In genomic region chr11:115691976-115692375, GRCm38 (mm10) we compare ENCODE assay signal across 13 mouse cellular contexts. TPM values are rescaled to one million over a fixed set of nuclear protein-coding genes. Genes with fewer than 3 reads are reported as not detected.
DNase-seq lines count a peak whose midpoint lies in the region; ATAC-seq and TF ChIP-seq lines count a peak whose summit lies in the region.
"Had no signal": no experiment of that assay in that cellular context is flagged by ENCODE, and none has a peak within 500 bp of the region (broad histone marks: within the 10 kb centered on the region; RNA-seq: fewer than 3 reads in every experiment).

No protein-coding gene starts in this region.

- peak; percentile 52 for ATAC-seq in liver, embryonic 15.5 days (ENCODE audit: insufficient read depth)
- 0 out of 2 replicates have a peak, but pooled peaks have one; percentile 35 for ATAC-seq in megakaryocyte progenitor cell, adult 5-6 weeks (replicated peaks; ENCODE audit: poor library complexity)
- ATAC-seq: forebrain, embryonic 16.5 days; hindbrain, embryonic 16.5 days had no signal

- DNase-seq in adrenal gland, adult 2 months = peak; percentile 80
- DNase-seq in adrenal gland, adult 18-20 months (ENCODE audit: low spot score in 2 of 2) = no peak
- no peak for DNase-seq in layer of hippocampus, adult 2 months (ENCODE audit: low spot score in 2 of 2)
- no peak for DNase-seq in layer of hippocampus, adult 8-10 months (ENCODE audit: low spot score in 2 of 2)
- DNase-seq in frontal cortex, postnatal 10 days (ENCODE audit: low spot score in 2 of 2) = no peak
- no peak for DNase-seq in thymus, adult 2 months
- DNase-seq: gastrocnemius, postnatal 36 days; left cerebral cortex, postnatal 4 days; right cerebral cortex, postnatal 14 days had no signal

- peaks cover 31% of the 10 kb centered on the region for H3K36me3 ChIP-seq in liver, embryonic 15.5 days (replicated peaks)
- peaks cover 5% of the 10 kb centered on the region; the same call in 1 of the 2 replicates for H3K36me3 ChIP-seq in thymus, adult 2 months (ENCODE audit: control insufficient read depth, insufficient read depth, low read length)

- H3K4me1 ChIP-seq in liver, embryonic 15.5 days (replicated peaks) = peaks cover 62% of the 10 kb centered on the region
- H3K4me1 ChIP-seq in thymus, adult 2 months (replicated peaks; ENCODE audit: control insufficient read depth, insufficient read depth, low read length) = 0 out of 2 replicates have a peak, but pooled peaks cover 6% of the 10 kb centered on the region

- H3K4me3 ChIP-seq in layer of hippocampus, adult 2 months = no peak overlapping the region
- H3K4me3 ChIP-seq in liver, embryonic 15.5 days (replicated peaks) = no peak overlapping the region
- H3K4me3 ChIP-seq in thymus, adult 2 months (ENCODE audit: control insufficient read depth, insufficient read depth, low read length) = no peak overlapping the region

- no peak for TF ChIP-seq POLR2A in thymus, adult 2 months (IDR thresholded peaks at IDR 0.05; ENCODE audit: control insufficient read depth, extremely low read depth, insufficient read depth, low read length, poor library complexity)

- no peak for TF ChIP-seq CTCF in layer of hippocampus, adult 2 months (conservative IDR thresholded peaks at IDR 0.05)
- no peak for TF ChIP-seq CTCF in thymus, adult 2 months (IDR thresholded peaks at IDR 0.05; ENCODE audit: borderline replicate concordance, control insufficient read depth, extremely low read depth, insufficient read depth, low read length, poor library complexity)

- WGBS in liver, embryonic 15.5 days (ENCODE audit: insufficient replicate concordance) = 65% methylated on average over 2 of the region's 2 CpGs
- 98% methylated on average over 2 of the region's 2 CpGs for WGBS in thymus, adult 2 months

- H3K4me2 ChIP-seq in liver, embryonic 15.5 days = 0 out of 2 replicates have a peak overlapping the region, but pooled peaks have one; percentile 4

- no peaks in the 10 kb centered on the region for H3K27me3 ChIP-seq in liver, embryonic 15.5 days
- no peaks in the 10 kb centered on the region for H3K27me3 ChIP-seq in thymus, adult 2 months (ENCODE audit: control insufficient read depth, insufficient read depth, low read length)

- peak overlapping the region; percentile 43 for H3K27ac ChIP-seq in layer of hippocampus, adult 2 months
- peak overlapping the region; percentile 39 for H3K27ac ChIP-seq in liver, embryonic 15.5 days (replicated peaks)
- no peak overlapping the region for H3K27ac ChIP-seq in thymus, adult 2 months (ENCODE audit: control insufficient read depth, insufficient read depth, low read length)

- no peaks in the 10 kb centered on the region for H3K9me3 ChIP-seq in liver, embryonic 15.5 days (replicated peaks)

- no peak overlapping the region for H3K9ac ChIP-seq in liver, embryonic 15.5 days

RNA-seq across cellular contexts. Expression of gene Grb2, which starts 16.4 kb away (rescaled TPM):
- 100 to 1,000 TPM; 136 to 162 TPM for total RNA-seq in adrenal gland, adult 2 months (2021)
- polyA plus RNA-seq in adrenal gland, adult 2 months (2012; rRNA removed) = 41.2 and 50.8 TPM in 2 replicates
- 100 to 1,000 TPM in 1 of 2 experiments, 10 to 100 TPM in 1; 97.2 to 132 TPM for total RNA-seq in adrenal gland, adult 18-20 months (2021)
- total RNA-seq in layer of hippocampus, adult 2 months (2021) = 100 to 1,000 TPM; 182 to 198 TPM
- 100 to 1,000 TPM; 179 to 220 (median 196) TPM for total RNA-seq in layer of hippocampus, adult 8-10 months (2022)
- 53.4 and 55.8 TPM in 2 replicates for polyA plus RNA-seq in liver, embryonic 15.5 days (2015; fragmentation: Nextera tagmentation; extraction: Ambion mirVana)
- total RNA-seq in megakaryocyte progenitor cell, adult 5-6 weeks (2015) = 78.1 and 85.5 TPM in 2 replicates
- 48.5 and 51.7 TPM in 2 replicates for total RNA-seq in megakaryocyte progenitor cell, adult 5-6 weeks (2017)
- 81.7 and 82.8 TPM in 2 replicates for polyA plus RNA-seq in thymus, adult 2 months (2012; rRNA removed)
